Mouse (Mus musculus): ENCODE data around the gene Pou2f2. TPM values are rescaled to one million over a fixed set of nuclear protein-coding genes. Genes with fewer than 3 reads are reported as not detected.

The Pou2f2 gene
- total RNA-seq, 2 experiments from 2014 or later, result 12.5 to 14.0 TPM

- DNase-seq (ENCODE audit: extremely low spot score in 1 of 2, low spot score in 2 of 2), result no peak
- no peak for TF ChIP-seq CTCF (IDR thresholded peaks at IDR 0.05)
- no peak overlapping the region for H3K27ac ChIP-seq
- H3K4me3 ChIP-seq, result no peak overlapping the region
- intact Hi-C loops (cut with DNase I), result no loop called here
Observed at GRCm38 (mm10) chr7:25156158-25156648, 23.3 kb downstream of the Pou2f2 start.

GRCm38 (mm10) chr7:25155469-25156157 lies 23.9 kb downstream of the Pou2f2 start:
- Histone ChIP-seq H3K4me3 (no peak overlapping the region), H3K27ac (no peak overlapping the region)
- no peak for DNase-seq (ENCODE audit: extremely low spot score in 1 of 2, low spot score in 2 of 2)
- intact Hi-C loops (cut with DNase I), result no loop called here
- no peak for TF ChIP-seq CTCF (IDR thresholded peaks at IDR 0.05)

DNA sequence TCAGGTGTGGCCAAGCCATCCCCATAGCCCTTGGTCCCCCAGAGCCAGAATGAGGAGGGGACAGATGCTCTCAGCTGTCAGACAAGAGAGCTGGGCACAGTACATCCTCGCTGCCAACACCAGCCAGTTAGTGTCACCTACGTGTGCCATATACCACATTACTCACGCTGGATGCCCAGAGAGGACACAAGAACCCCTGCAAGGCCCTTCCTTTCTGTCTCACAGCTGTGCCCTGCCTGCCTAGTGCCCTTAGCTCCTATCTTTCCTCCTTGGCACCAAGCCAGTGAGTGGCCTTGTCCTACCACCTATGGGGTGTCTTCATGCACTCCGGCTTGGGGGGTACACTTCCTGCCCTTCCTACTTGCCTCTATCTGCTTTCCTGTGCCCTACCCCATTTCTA lies 24.9 kb downstream of the Pou2f2 start:
- Histone ChIP-seq H3K27ac (no peak overlapping the region), H3K4me3 (no peak overlapping the region)
- no peak for DNase-seq (ENCODE audit: extremely low spot score in 1 of 2, low spot score in 2 of 2)
- intact Hi-C loops (cut with DNase I), result no loop called here
- TF ChIP-seq CTCF (IDR thresholded peaks at IDR 0.05), result no peak

DNA sequence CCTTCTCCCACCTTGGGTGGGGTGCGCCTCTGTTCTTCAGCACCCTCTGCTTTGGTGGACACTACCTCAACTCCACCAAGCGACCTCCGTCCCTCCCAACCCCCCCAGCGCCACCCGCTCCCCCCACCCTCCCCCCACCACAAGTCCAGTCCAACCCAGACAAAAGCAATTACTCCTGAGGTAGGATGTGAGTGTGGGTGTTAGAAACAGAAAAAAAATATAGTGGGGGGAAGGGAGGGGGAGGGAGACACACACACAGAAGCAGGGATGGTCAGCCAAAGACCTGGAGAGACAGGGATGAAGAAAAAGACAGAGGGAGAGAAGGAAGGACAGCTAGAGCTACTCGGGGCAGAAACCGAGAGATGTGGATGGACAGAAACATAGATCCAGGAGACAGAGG lies 25.7 kb downstream of the Pou2f2 start:
- DNase-seq (ENCODE audit: extremely low spot score in 1 of 2, low spot score in 2 of 2), result no peak
- H3K4me3 ChIP-seq, result no peak overlapping the region
- no peak overlapping the region for H3K27ac ChIP-seq
- TF ChIP-seq CTCF (IDR thresholded peaks at IDR 0.05), result no peak
- intact Hi-C loops (cut with DNase I), result no loop called here

GRCm38 (mm10) chr7:25151916-25152556 lies 27.5 kb downstream of the Pou2f2 start:
- intact Hi-C loops (cut with DNase I), result no loop called here
- DNase-seq (ENCODE audit: extremely low spot score in 1 of 2, low spot score in 2 of 2), result no peak
- no peak for TF ChIP-seq CTCF (IDR thresholded peaks at IDR 0.05)
- H3K4me3 ChIP-seq, result no peak overlapping the region
- no peak overlapping the region for H3K27ac ChIP-seq

- TF ChIP-seq CTCF (IDR thresholded peaks at IDR 0.05), result no peak
- Histone ChIP-seq H3K27ac (no peak overlapping the region), H3K4me3 (no peak overlapping the region)
- DNase-seq (ENCODE audit: extremely low spot score in 1 of 2, low spot score in 2 of 2), result no peak
- intact Hi-C loops (cut with DNase I), result no loop called here
Observed at GRCm38 (mm10) chr7:25151009-25151408, 28.5 kb downstream of the Pou2f2 start.

DNA sequence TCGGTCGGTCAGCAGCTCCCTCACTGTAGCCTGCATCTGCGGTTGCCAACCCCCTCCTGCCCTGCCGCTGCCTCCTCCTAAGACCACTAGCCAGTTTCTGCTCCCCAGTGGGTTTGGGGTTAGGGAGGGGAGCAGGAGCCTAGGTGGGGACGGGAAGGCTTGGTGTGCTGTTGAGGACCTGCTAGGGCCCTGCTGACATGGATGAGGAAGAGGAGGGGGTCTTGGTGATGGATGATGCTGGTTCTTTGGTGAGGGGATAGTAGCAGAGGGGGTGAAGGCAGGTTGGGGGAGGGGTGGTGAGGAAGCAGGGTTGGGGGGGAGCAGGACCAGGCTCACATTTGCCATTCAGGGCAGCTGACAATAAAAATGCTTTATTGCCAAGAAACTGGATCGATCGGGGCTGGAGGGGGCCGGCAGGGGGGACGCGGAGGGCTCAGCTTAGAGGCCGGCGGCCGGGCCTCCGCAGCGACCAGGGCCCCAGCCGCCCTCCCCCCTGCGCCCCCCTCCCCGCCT lies 29.3 kb downstream of the Pou2f2 start:
- Histone ChIP-seq H3K4me3 (no peak overlapping the region), H3K27ac (no peak overlapping the region)
- no peak for DNase-seq (ENCODE audit: extremely low spot score in 1 of 2, low spot score in 2 of 2)
- intact Hi-C loops (cut with DNase I), result no loop called here
- TF ChIP-seq CTCF (IDR thresholded peaks at IDR 0.05), result no peak

GRCm38 (mm10) chr7:25145896-25146295 lies 33.6 kb downstream of the Pou2f2 start:
- DNase-seq (ENCODE audit: extremely low spot score in 1 of 2, low spot score in 2 of 2), result no peak
- intact Hi-C loops (cut with DNase I), result no loop called here
- Histone ChIP-seq H3K27ac (no peak overlapping the region), H3K4me3 (no peak overlapping the region)
- no peak for TF ChIP-seq CTCF (IDR thresholded peaks at IDR 0.05)

DNA sequence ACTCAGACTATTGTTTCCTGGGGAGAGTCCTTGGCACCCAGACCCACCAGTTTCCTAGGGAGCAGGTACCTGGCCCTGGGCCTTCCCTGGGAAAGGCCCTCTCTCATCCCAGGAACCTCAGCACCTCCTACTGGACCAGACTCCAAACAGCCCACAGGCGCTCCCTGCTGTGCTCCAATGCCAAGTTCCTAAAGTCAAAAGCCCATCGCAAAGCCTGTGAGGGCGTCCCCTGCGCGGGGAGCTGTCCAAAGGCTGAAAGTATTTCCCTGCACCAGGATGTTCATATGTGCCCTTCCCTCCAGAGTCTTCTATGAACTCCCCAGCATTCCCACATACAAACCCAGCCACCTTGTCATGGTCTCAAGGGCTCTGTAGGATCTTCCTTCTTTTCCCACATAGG lies 37.8 kb downstream of the Pou2f2 start:
- Histone ChIP-seq H3K27ac (no peak overlapping the region), H3K4me3 (no peak overlapping the region)
- intact Hi-C loops (cut with DNase I), result no loop called here
- DNase-seq (ENCODE audit: extremely low spot score in 1 of 2, low spot score in 2 of 2), result no peak
- TF ChIP-seq CTCF (IDR thresholded peaks at IDR 0.05), result no peak

DNA sequence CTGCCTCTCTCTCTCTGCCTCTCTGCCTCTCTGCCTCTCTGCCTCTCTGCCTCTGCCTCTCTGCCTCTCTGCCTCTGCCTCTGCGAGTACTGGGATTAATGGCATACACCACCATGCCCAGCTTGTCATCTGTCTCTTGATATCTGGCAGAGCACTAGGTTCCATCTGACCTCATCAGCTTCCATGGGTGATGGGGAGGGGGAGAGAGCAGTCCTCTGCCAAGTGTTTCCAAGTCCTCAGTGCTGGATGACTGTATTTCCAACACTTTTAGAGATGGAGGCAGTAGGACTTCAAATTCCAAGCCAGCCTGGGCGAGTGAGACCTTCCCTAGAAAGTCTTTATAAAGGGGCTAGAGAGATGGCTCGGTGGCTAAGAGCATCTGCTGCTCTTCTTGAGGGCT lies 42.0 kb downstream of the Pou2f2 start:
- no peak overlapping the region for H3K27ac ChIP-seq
- no peak for TF ChIP-seq CTCF (IDR thresholded peaks at IDR 0.05)
- intact Hi-C loops (cut with DNase I), result no loop called here
- DNase-seq (ENCODE audit: extremely low spot score in 1 of 2, low spot score in 2 of 2), result no peak
- no peak overlapping the region for H3K4me3 ChIP-seq

DNA sequence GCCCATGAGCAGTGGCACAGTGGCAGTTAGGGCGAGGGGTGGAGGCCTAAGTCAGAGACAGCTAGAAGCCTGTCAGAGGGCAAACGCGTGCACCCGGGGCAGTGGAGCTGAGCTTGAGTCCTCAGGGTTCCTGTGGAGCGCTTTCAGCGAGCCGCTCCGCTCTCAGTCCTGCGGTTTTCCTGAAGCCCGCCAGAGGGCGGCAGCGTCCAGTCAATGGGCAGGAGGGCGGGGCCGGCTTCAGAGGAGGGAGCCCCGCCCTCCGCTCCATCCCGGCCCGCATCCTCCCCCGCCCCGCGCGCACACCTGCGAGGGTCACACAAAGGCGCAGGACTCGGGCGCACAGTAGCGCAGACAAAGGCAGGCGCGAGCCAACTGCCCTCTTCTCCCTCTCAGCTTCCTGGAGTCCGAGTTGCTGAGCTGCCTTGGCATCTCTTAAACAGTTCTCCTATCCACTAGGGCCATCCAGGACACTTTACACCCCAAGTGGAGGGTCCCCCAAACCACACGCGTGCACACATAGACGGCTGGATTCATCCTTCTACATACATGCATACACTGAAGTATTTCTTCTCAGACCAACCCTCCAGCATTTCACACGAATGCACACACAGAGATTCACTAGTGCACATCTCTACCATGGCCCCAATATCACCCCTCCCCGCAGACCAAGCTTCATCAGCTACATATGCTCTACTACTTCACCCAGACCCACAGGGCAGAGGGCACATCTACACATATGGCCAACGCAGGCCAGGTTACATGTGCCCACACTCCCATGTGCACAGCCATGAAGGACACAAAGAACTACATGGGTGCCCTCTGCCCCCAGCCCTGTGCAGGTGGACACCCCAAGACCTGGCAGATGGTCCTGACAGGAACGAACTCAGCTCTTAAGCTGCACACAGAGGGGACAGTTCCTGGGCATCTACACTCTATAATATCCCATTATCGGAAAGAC lies 46.2 kb downstream of the Pou2f2 start:
- peak; percentile 86 for TF ChIP-seq CTCF (IDR thresholded peaks at IDR 0.05)
- no peak overlapping the region for H3K27ac ChIP-seq
- intact Hi-C loops (cut with DNase I), result loop anchor here (1.0 to 2.0 kb wide), 3 partner anchors 27 to 54 kb away; partner anchors contain the start of gene Pou2f2
- DNase-seq (ENCODE audit: extremely low spot score in 1 of 2, low spot score in 2 of 2), result peak; percentile 79 to 90
- peak overlapping the region; percentile 36 for H3K4me3 ChIP-seq
